Mouse (Mus musculus): ENCODE measurements around the gene Uxs1.
A peak's percentile ranks its signal among the peaks of the same experiment; 100 is the strongest.

Gene Uxs1

GRCm38 (mm10) chr1:43827763-43828194, at the start of gene Uxs1:
Gene Uxs1 (minus strand): TSS chr1:43827800.
- DNase-seq (ENCODE audit: low read depth in 1 of 2, low spot score in 2 of 2), result peak; percentile 90 to 93

GRCm38 (mm10) chr1:43877233-43877632, 49.6 kb upstream of the Uxs1 start:
- no peak for DNase-seq (ENCODE audit: low read depth in 1 of 2, low spot score in 2 of 2)

GRCm38 (mm10) chr1:43871116-43871515, 43.5 kb upstream of the Uxs1 start:
- no peak for DNase-seq (ENCODE audit: low read depth in 1 of 2, low spot score in 2 of 2)

GRCm38 (mm10) chr1:43868510-43868909, 40.9 kb upstream of the Uxs1 start:
- no peak for DNase-seq (ENCODE audit: low read depth in 1 of 2, low spot score in 2 of 2)

- no peak for DNase-seq (ENCODE audit: low read depth in 1 of 2, low spot score in 2 of 2)
These were observed 37.2 kb upstream of the Uxs1 start for GRCm38 (mm10) chr1:43864758-43865157.

- DNase-seq (ENCODE audit: low read depth in 1 of 2, low spot score in 2 of 2), result no peak
These were observed 35.0 kb upstream of the Uxs1 start for GRCm38 (mm10) chr1:43862614-43863013.

GRCm38 (mm10) chr1:43858988-43859387, 31.4 kb upstream of the Uxs1 start:
- no peak for DNase-seq (ENCODE audit: low read depth in 1 of 2, low spot score in 2 of 2)

GRCm38 (mm10) chr1:43857656-43858055, 30.1 kb upstream of the Uxs1 start:
- no peak for DNase-seq (ENCODE audit: low read depth in 1 of 2, low spot score in 2 of 2)

- DNase-seq (ENCODE audit: low read depth in 1 of 2, low spot score in 2 of 2), result no peak
These were observed 28.0 kb upstream of the Uxs1 start for GRCm38 (mm10) chr1:43855591-43855990.

- no peak for DNase-seq (ENCODE audit: low read depth in 1 of 2, low spot score in 2 of 2)
These were observed 15.8 kb upstream of the Uxs1 start for GRCm38 (mm10) chr1:43843398-43843797.

- DNase-seq (ENCODE audit: low read depth in 1 of 2, low spot score in 2 of 2), result no peak
These were observed 9.6 kb upstream of the Uxs1 start for GRCm38 (mm10) chr1:43837236-43837635.

GRCm38 (mm10) chr1:43830096-43830495, 2.5 kb upstream of the Uxs1 start:
- DNase-seq (ENCODE audit: low read depth in 1 of 2, low spot score in 2 of 2), result no peak

- DNase-seq (ENCODE audit: low read depth in 1 of 2, low spot score in 2 of 2), result no peak
These were observed 418 bp downstream of the Uxs1 start for GRCm38 (mm10) chr1:43827002-43827762.

- DNase-seq (ENCODE audit: low read depth in 1 of 2, low spot score in 2 of 2), result no peak
These were observed 985 bp downstream of the Uxs1 start for GRCm38 (mm10) chr1:43826628-43827001.

GRCm38 (mm10) chr1:43823406-43823805, 4.2 kb downstream of the Uxs1 start:
- no peak for DNase-seq (ENCODE audit: low read depth in 1 of 2, low spot score in 2 of 2)

- no peak for DNase-seq (ENCODE audit: low read depth in 1 of 2, low spot score in 2 of 2)
These were observed 5.0 kb downstream of the Uxs1 start for GRCm38 (mm10) chr1:43822586-43822985.

- no peak for DNase-seq (ENCODE audit: low read depth in 1 of 2, low spot score in 2 of 2)
These were observed 5.8 kb downstream of the Uxs1 start for GRCm38 (mm10) chr1:43821804-43822203.

GRCm38 (mm10) chr1:43820571-43820970, 7.0 kb downstream of the Uxs1 start:
- no peak for DNase-seq (ENCODE audit: low read depth in 1 of 2, low spot score in 2 of 2)

GRCm38 (mm10) chr1:43819091-43819490, 8.5 kb downstream of the Uxs1 start:
- DNase-seq (ENCODE audit: low read depth in 1 of 2, low spot score in 2 of 2), result no peak

- no peak for DNase-seq (ENCODE audit: low read depth in 1 of 2, low spot score in 2 of 2)
These were observed 9.2 kb downstream of the Uxs1 start for GRCm38 (mm10) chr1:43818356-43818755.

- DNase-seq (ENCODE audit: low read depth in 1 of 2, low spot score in 2 of 2), result no peak
These were observed 15.8 kb downstream of the Uxs1 start for GRCm38 (mm10) chr1:43811764-43812163.

- peak in 1 of 2 experiments; percentile 2 for DNase-seq (ENCODE audit: low read depth in 1 of 2, low spot score in 2 of 2)
These were observed 16.5 kb downstream of the Uxs1 start for GRCm38 (mm10) chr1:43811055-43811454.

GRCm38 (mm10) chr1:43809351-43809750, 18.2 kb downstream of the Uxs1 start:
- no peak for DNase-seq (ENCODE audit: low read depth in 1 of 2, low spot score in 2 of 2)
